Mouse (Mus musculus) urinary bladder, adult 2 months (tissue): ENCODE measurements around the gene Hepacam2. TPM values are rescaled to one million over a fixed set of nuclear protein-coding genes. Genes with fewer than 3 reads are reported as not detected.
"Not testable (repeated sequence)": the region's sequence is repeated elsewhere in the genome, so short reads cannot be mapped to it uniquely, and the experiment has no call there.

Experiments used
- DNase-seq: peaks from one replicate; pipeline ENCODE4 v3.0.0; 2022; ENCODE audit warnings: low spot score
- polyA plus RNA-seq: library from polyadenylated mRNA; depleted of rRNA; stranded (reverse); fragments of >200 nt; gene quantifications from 2 replicates; pipeline ENCODE4 v1.2.3, GENCODE M21; 2012; rRNA removed

Hepacam2 gene
- polyA plus RNA-seq, 1 experiment: 2.0 TPM

GRCm38 (mm10) chr6:3463594-3463993 is 34.5 kb downstream of the Hepacam2 start:
- no peak for DNase-seq

- DNase-seq: no peak
Observed at GRCm38 (mm10) chr6:3463026-3463425, 35.1 kb downstream of the Hepacam2 start.

- no peak for DNase-seq
Observed at GRCm38 (mm10) chr6:3455944-3456536, 42.1 kb downstream of the Hepacam2 start.

GRCm38 (mm10) chr6:3454421-3454820 is 43.7 kb downstream of the Hepacam2 start:
- DNase-seq: no peak

- no peak for DNase-seq
Observed at GRCm38 (mm10) chr6:3447404-3447803, 50.7 kb downstream of the Hepacam2 start.

GRCm38 (mm10) chr6:3443905-3444304 is 54.2 kb downstream of the Hepacam2 start:
- DNase-seq: no peak

GRCm38 (mm10) chr6:3436087-3436486 is 62.0 kb downstream of the Hepacam2 start:
- no peak for DNase-seq

- DNase-seq: not testable (repeated sequence)
Observed at GRCm38 (mm10) chr6:3430976-3431375, 67.1 kb downstream of the Hepacam2 start.

GRCm38 (mm10) chr6:3427047-3427446 is 71.1 kb downstream of the Hepacam2 start:
- DNase-seq: no peak

GRCm38 (mm10) chr6:3425333-3425732 is 72.8 kb downstream of the Hepacam2 start:
- not testable (repeated sequence) for DNase-seq

GRCm38 (mm10) chr6:3424613-3425277 is 73.4 kb downstream of the Hepacam2 start:
- not testable (repeated sequence) for DNase-seq

Other genes with a start within 250 kb of the Hepacam2 start
- 9.5 and 9.8 TPM in 2 replicates for gene Samd9l, start 98.7 kb downstream of the Hepacam2 start, polyA plus RNA-seq
- gene Vps50, start 84 bp upstream of the Hepacam2 start, polyA plus RNA-seq: 12.0 and 13.7 TPM in 2 replicates